ENCODE assay signal across 8 mouse cellular contexts in the genomic region with DNA sequence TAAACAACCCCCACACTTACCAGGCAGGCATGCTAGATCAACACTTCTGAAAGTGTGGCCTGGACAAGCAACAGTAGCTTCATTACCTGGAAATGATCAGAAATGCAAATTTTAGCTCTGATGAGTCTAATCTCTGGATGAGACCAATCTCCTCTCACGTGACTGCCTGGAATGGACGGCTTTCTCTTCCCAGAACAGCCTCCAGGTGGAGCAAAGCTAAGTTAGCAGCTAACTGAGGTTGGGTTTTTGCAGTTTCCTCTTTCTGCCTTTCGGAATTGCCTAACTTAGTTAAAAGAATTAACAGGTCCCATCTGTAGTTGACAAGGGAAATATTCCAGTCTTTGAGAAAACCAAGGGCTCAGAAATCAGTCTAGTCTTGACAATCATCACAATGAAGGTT. TPM values are rescaled to one million over a fixed set of nuclear protein-coding genes. Genes with fewer than 3 reads are reported as not detected.
DNase-seq lines count a peak whose midpoint lies in the region; ATAC-seq and TF ChIP-seq lines count a peak whose summit lies in the region.

No protein-coding gene starts in this region.

- H3K4me3 ChIP-seq in bone marrow, adult 2 months (replicated peaks; ENCODE audit: control insufficient read depth, low read depth, low read length) = no peak overlapping the region
- no peak overlapping the region for H3K4me3 ChIP-seq in midbrain, embryonic 15.5 days

- no peak overlapping the region for H3K9ac ChIP-seq in midbrain, embryonic 15.5 days

- no peaks in the 10 kb centered on the region for H3K27me3 ChIP-seq in splenic B cell, adult 2 months (ENCODE audit: control insufficient read depth, insufficient read depth, low read length, poor library complexity, severe bottlenecking)
- H3K27me3 ChIP-seq in midbrain, embryonic 15.5 days (replicated peaks) = 0 out of 2 replicates have a peak, but pooled peaks cover 4% of the 10 kb centered on the region

- no peak for ATAC-seq in midbrain, embryonic 15.5 days (replicated peaks)

- 5% methylated on average over 3 of the region's 3 CpGs for WGBS in bone marrow, adult 2 months
- WGBS in midbrain, embryonic 15.5 days = 47% methylated on average over 3 of the region's 3 CpGs

- peak; percentile 28; the same call in 1 of the 2 replicates for TF ChIP-seq CTCF in bone marrow, adult 2 months (IDR thresholded peaks at IDR 0.05; ENCODE audit: control insufficient read depth, insufficient read depth, low read length)

- no peak overlapping the region for H3K4me2 ChIP-seq in midbrain, embryonic 15.5 days

- no peaks in the 10 kb centered on the region for H3K36me3 ChIP-seq in splenic B cell, adult 2 months (ENCODE audit: control insufficient read depth, insufficient read depth, low read length, poor library complexity, severe bottlenecking)
- H3K36me3 ChIP-seq in midbrain, embryonic 15.5 days (replicated peaks) = no peaks in the 10 kb centered on the region

- no peak overlapping the region for H3K27ac ChIP-seq in bone marrow, adult 2 months (ENCODE audit: control insufficient read depth, insufficient read depth, low read depth, low read length, poor library complexity)
- no peak overlapping the region for H3K27ac ChIP-seq in midbrain, embryonic 15.5 days

- no peaks in the 10 kb centered on the region for H3K9me3 ChIP-seq in midbrain, embryonic 15.5 days

- DNase-seq in heart, adult 18-20 months = peak; percentile 17 to 23
- DNase-seq in heart, adult 11 months = no peak
- DNase-seq in ovary, postnatal 14 days (ENCODE audit: low spot score) = peak; percentile 19
- DNase-seq in ovary, adult 18-20 months (ENCODE audit: low spot score) = no peak
- peak; percentile 47 for DNase-seq in splenic B cell, adult 2 months (ENCODE audit: low read depth, low spot score)
- DNase-seq in urinary bladder, postnatal 10 days (ENCODE audit: low spot score) = no peak

- no peaks in the 10 kb centered on the region; the same call in 1 of the 2 replicates for H3K4me1 ChIP-seq in bone marrow, adult 2 months (ENCODE audit: control insufficient read depth, insufficient read depth, low read length)
- H3K4me1 ChIP-seq in midbrain, embryonic 15.5 days = no peaks in the 10 kb centered on the region

- no peak for TF ChIP-seq POLR2A in bone marrow, adult 2 months (IDR thresholded peaks at IDR 0.05; ENCODE audit: borderline replicate concordance, control insufficient read depth, low read depth, low read length)

RNA-seq across cellular contexts. Expression of gene Ptger2, which starts 8.1 kb away (rescaled TPM):
- total RNA-seq in heart, adult 18-20 months (2021) = under 1 TPM; 0.17 to 0.33 TPM
- polyA plus RNA-seq in bone marrow, adult 2 months (2011; ENCODE audit: insufficient read depth, insufficient read length, low replicate concordance, missing spikeins) = 1.3 and 3.7 TPM in 2 replicates
- 0.93 and 1.00 TPM in 2 replicates for polyA plus RNA-seq in midbrain, embryonic 15.5 days (2015; fragmentation: Nextera tagmentation; extraction: Ambion mirVana)

Comparison
In these comparisons a context has a peak if more than half of its experiments do, and no peak if none do; other contexts are left out.
1. DNase-seq: peak in heart, adult 18-20 months (2 of 2), ovary, postnatal 14 days (single experiment) and splenic B cell, adult 2 months (single experiment); none in heart, adult 11 months (single experiment), ovary, adult 18-20 months (single experiment) and urinary bladder, postnatal 10 days (single experiment).